9 mouse cellular contexts compared by ENCODE assay signal in genomic region chr8:35985152-35985689, GRCm38 (mm10).
DNase-seq lines count a peak whose midpoint lies in the region; ATAC-seq and TF ChIP-seq lines count a peak whose summit lies in the region.
"Had no signal": no experiment of that assay in that cellular context is flagged by ENCODE, and none has a peak within 500 bp of the region (broad histone marks: within the 10 kb centered on the region; RNA-seq: fewer than 3 reads in every experiment).

No protein-coding gene starts in this region.

- TF ChIP-seq CTCF in liver, adult 2 months (IDR thresholded peaks at IDR 0.05; ENCODE audit: low read depth, low read length), result no peak
- TF ChIP-seq CTCF in lung, postnatal 0 days (IDR thresholded peaks at IDR 0.05), result no peak

- no peak overlapping the region for H3K27ac ChIP-seq in liver, adult 2 months (replicated peaks; ENCODE audit: insufficient read depth, low read depth, low read length)
- H3K27ac ChIP-seq in lung, postnatal 0 days (ENCODE audit: low read length), result no peak overlapping the region
- H3K27ac ChIP-seq: limb, embryonic 13.5 days had no signal

- H3K9ac ChIP-seq in liver, adult 2 months (ENCODE audit: low read depth, low read length), result no peak overlapping the region
- H3K9ac ChIP-seq in lung, postnatal 0 days (replicated peaks; ENCODE audit: low read depth), result no peak overlapping the region
- H3K9ac ChIP-seq: limb, embryonic 13.5 days had no signal

- ATAC-seq in lung, postnatal 0 days, result no peak

- TF ChIP-seq POLR2A in liver, adult 2 months (IDR thresholded peaks at IDR 0.05; ENCODE audit: extremely low read depth, insufficient read depth, low read length), result no peak

- no peak overlapping the region for H3K4me3 ChIP-seq in liver, adult 2 months (ENCODE audit: insufficient read depth, low read depth, low read length)
- no peak overlapping the region for H3K4me3 ChIP-seq in lung, postnatal 0 days (ENCODE audit: low read depth, low read length)
- H3K4me3 ChIP-seq: limb, embryonic 13.5 days had no signal

- no peaks in the 10 kb centered on the region for H3K79me2 ChIP-seq in liver, adult 2 months (ENCODE audit: control insufficient read depth, insufficient read depth, low read length)

- no peak; the same call in 1 of the 2 replicates for TF ChIP-seq EP300 in lung, postnatal 0 days (IDR thresholded peaks at IDR 0.05)

- H3K36me3 ChIP-seq in liver, adult 2 months (ENCODE audit: control insufficient read depth, insufficient read depth, low read length), result no peaks in the 10 kb centered on the region
- no peaks in the 10 kb centered on the region for H3K36me3 ChIP-seq in lung, postnatal 0 days (ENCODE audit: insufficient read depth, low read length)
- H3K36me3 ChIP-seq: limb, embryonic 13.5 days had no signal

- H3K9me3 ChIP-seq in lung, postnatal 0 days (ENCODE audit: low read length), result no peaks in the 10 kb centered on the region
- H3K9me3 ChIP-seq: limb, embryonic 13.5 days had no signal

- peak; percentile 14 for DNase-seq in adrenal gland, postnatal 14 days
- no peak for DNase-seq in adrenal gland, adult 18-20 months (ENCODE audit: low spot score in 2 of 2)
- peak; percentile 13 for DNase-seq in liver, adult 2 months (ENCODE audit: extremely low read depth, low read depth, low spot score)
- DNase-seq in liver, result no peak
- DNase-seq in heart, adult 18-20 months, result peak; percentile 34 to 46
- peak; percentile 30 for DNase-seq in lung, postnatal 0 days (ENCODE audit: low spot score)
- DNase-seq in retina, postnatal 1 day, result no peak
- no peak for DNase-seq in left cerebral cortex, adult 11 months (ENCODE audit: low spot score)

- H3K4me1 ChIP-seq in liver, adult 2 months (ENCODE audit: control insufficient read depth, insufficient read depth, low read length), result no peaks in the 10 kb centered on the region
- peaks cover 10% of the 10 kb centered on the region; the same call in 1 of the 2 replicates for H3K4me1 ChIP-seq in lung, postnatal 0 days (ENCODE audit: insufficient read depth, low read depth, low read length)

- H3K4me2 ChIP-seq in lung, postnatal 0 days (replicated peaks; ENCODE audit: low read depth, low read length), result no peak overlapping the region
- H3K4me2 ChIP-seq: limb, embryonic 13.5 days had no signal

- no peaks in the 10 kb centered on the region for H3K27me3 ChIP-seq in liver, adult 2 months (ENCODE audit: control insufficient read depth, insufficient read depth, low read length)
- no peaks in the 10 kb centered on the region for H3K27me3 ChIP-seq in lung, postnatal 0 days (replicated peaks; ENCODE audit: insufficient read depth, low read length)
- H3K27me3 ChIP-seq: limb, embryonic 13.5 days had no signal

- WGBS in liver, adult 2 months, result 51% methylated on average over 5 of the region's 5 CpGs
- 8% methylated on average over 5 of the region's 5 CpGs for WGBS in lung, postnatal 0 days

Comparison
In these comparisons a context has a peak if more than half of its experiments do, and no peak if none do; other contexts are left out.
1. DNase-seq: peak in adrenal gland, postnatal 14 days (single experiment), liver, adult 2 months (single experiment), heart, adult 18-20 months (2 of 2) and lung, postnatal 0 days (single experiment); none in adrenal gland, adult 18-20 months (0 of 2), liver (single experiment), retina, postnatal 1 day (single experiment) and left cerebral cortex, adult 11 months (single experiment).